Mouse (Mus musculus) heart, adult 18-20 months (tissue): ENCODE measurements at regions not wholly inside any gene's neighbourhood (a gene's known extent, or its start where the extent isn't known, plus 50 kb on each side); places are given as distances from the start of the nearest gene placed in this dataset.

Source experiments
- DNase-seq, 2 experiments: peaks; one replicate each; pipeline ENCODE4 v3.0.0; 2021 to 2022; ENCODE audit warnings: mixed read lengths in 1 of 2

DNA sequence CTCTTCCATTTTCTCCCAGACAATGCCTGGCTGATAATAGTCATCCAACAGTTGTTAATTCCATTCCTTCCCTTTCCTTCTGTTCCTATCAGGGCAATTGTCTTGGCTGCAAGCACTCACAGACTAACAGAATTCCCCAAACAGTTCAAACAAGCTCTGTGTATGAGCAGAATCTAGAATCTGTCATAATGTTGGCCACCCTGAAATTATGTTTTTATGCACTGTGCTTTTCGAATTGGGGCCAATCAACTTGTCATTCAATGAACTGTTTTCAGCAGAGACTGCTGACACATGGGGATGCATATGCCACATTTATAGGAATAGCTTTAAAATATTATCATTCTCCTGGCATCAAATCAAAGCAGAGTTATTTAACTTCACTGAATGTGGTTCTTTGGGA, 235.8 kb upstream of the Tmtc4 start:
- DNase-seq: no peak

DNA sequence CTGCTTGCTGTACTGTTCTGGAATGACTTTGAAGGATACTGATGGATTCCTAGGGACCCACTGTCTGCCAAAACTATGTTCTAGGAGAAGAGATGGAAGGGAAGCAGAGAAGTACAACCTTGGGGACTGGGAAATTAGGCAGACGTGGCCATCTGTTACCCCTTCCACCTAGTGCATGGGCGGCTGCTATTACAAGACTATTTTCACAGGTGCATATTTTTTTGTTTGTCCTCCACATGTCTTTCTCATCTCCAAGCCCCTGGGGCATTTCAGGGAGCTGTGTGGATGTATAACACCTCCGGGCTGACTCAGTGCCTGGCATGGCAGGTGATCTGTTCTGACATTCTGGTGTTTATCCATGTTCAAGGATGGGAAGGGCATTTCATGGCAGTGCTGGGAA, 226.4 kb upstream of the Tmtc4 start:
- no peak for DNase-seq

- no peak for DNase-seq
Measured at GRCm38 (mm10) chr14:123202848-123203247, 219.0 kb upstream of the Tmtc4 start.

- peak in 1 of 2 experiments; percentile 1 for DNase-seq
Measured at GRCm38 (mm10) chr14:123202313-123202712, 218.5 kb upstream of the Tmtc4 start.

- DNase-seq: peak; percentile 37 to 48
Measured at GRCm38 (mm10) chr14:123201426-123202274, 217.8 kb upstream of the Tmtc4 start.

DNA sequence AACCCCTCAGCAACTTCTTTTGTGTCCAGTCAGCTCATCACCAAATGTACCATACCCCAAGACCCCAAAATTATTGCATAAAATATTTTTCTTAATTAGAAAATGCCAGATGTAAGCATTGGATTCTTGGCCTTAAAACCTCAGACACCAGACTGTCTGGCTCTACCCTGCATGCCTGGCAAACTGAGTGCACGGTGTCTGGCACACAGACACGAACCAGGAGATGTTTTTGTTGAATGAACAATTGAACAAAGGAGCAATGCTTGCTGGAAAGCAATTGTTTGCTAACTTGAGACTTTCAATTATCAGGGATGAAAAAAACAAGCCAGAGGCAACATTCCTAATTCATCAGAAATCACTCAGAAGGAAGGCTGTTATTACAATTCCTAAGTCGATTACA, 215.3 kb upstream of the Tmtc4 start:
- DNase-seq: no peak

- no peak for DNase-seq
Measured at GRCm38 (mm10) chr14:123192574-123192973, 208.7 kb upstream of the Tmtc4 start.

DNA sequence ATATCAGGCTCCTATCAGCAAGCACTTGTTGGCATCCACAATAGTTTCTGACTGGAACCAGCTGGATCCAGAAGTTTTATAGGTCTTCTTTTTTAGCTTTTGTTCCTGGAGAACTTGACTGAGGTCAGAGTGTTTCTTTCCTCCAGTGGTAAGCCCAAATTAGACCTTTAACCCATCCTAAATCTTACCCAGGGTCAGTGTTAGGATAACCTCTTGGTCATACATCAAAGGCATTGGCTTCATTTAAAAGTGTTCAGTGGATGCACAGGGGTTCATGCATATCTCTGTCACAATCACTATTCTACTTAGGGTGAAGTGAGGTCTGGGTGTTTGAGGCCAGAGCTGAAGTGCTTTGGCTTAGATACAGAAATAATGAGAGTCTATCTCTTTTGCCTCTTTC, 206.9 kb upstream of the Tmtc4 start:
- no peak for DNase-seq

- no peak for DNase-seq
Measured at GRCm38 (mm10) chr14:123187270-123188058, 203.6 kb upstream of the Tmtc4 start.

GRCm38 (mm10) chr14:123173183-123173582, 189.3 kb upstream of the Tmtc4 start:
- DNase-seq: peak in 1 of 2 experiments; percentile 18

DNA sequence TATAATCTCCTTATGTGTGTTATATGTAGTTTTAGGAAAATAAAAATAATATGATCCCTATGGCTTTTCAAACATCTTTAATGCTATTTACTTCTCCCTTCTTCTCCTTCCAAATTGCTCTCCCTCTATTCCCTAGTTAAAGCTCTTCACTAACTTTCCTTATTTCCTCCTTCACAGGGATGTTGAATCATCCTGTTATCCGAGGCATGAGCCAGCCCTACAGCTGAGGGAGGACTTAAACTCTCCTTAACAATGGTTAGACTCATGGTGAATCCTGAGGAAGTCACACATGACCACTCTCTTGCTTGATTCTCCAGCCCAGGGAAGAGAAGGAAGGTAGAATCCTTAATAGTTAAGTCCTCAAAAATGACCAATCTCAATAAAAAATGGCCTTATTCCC, 188.0 kb upstream of the Tmtc4 start:
- no peak for DNase-seq

DNA sequence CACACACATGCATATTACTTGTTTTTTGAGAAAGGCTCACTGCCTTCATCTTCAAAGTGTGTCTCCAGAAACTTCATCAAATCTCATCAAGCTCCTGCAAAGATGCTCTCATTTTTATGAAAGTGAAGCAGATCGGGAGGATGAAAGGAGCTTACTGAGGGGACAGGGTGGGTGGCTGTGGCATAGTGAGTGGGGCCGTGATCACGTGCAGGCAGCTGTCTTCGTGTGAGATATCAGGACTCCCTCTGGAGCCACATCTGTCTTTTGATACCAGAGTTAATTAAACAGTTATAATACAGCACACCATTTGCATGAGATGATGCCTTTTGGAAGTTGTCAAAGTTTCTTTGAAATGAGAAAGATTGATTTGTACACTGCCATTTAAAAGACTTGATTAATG, 180.0 kb upstream of the Tmtc4 start:
- DNase-seq: no peak

GRCm38 (mm10) chr14:123143489-123144046, 159.7 kb upstream of the Tmtc4 start:
- DNase-seq: no peak

DNA sequence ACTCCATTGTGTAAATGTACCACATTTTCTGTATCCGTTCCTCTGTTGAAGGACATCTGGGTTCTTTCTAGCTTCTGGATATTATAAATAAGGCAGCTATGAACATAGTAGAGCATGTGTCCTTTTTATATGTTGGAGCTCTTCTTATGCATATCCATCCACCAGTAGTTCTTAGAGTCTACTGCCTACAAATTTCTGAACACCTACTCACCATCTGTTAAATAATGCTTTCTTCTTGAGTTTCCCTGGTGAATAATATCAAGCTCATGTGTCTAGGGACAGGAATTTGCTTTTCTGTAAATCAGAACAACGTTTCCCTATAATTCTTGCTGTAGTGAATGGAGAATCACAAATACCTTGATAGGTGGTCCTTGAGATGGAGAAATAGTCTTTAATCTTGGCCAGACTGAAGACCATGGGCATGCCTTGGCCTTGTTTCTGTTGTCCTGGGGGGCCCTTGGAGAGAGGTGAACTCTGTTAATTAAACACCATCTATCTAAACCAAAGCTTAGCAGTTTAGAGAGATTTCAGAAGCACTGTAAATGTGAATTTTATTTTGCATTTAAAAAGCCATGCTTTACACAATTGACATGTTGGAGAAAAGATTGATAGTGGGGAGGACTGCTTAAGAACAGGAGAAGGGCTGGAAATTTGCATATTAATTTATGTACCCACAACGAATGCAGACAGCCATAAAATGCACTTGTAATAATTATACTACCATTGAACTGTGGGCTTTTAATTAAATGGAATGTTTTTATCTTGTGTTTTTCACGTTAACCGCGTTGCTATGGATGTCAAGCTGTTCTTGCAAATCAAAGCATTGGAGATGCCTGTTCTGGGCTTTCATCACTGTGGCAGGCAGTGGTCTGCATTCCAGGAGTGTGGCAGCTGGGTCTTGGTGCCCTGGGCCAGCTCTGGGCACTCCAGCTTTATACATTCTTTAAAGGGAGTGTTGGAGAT, 155.2 kb upstream of the Tmtc4 start:
- DNase-seq: no peak

GRCm38 (mm10) chr14:123133979-123134378, 150.1 kb upstream of the Tmtc4 start:
- DNase-seq: no peak

DNA sequence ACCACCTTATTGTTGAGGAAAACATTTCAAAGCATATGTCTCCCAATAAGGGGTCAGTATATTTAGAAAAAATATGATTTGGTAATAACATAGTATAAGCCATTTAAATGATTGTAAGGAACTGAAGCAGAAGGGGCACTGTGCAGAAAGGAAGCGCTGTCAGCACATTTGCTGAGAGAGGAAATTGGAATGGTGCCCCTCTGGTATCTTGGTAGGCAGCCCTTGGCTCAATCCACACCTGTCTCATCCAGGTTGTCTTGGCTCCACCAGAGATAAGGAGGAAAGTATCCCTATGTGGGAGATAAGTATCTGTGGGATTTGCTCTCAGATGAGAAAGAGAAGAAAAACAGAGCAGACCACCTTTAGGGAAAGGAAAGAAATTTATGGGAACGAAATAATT, 136.5 kb upstream of the Tmtc4 start:
- no peak for DNase-seq

DNA sequence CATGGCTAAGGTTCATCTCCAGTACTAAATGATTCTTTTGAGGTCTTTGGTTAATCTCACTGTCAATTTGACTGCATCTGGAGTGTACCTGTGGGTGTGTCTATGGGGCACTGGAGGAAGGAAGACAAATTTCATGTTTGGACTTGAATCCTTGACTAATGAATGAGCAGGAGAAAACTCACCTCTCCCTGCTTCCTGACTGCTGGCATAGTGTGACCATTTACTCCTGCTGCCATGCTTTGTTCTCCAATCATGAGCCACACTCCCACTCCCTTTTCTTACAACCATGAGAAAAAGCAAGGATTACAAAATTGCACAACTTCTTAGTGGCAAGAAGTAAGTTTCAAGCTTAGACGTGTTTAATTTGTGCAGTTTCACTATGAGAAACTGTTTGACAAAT, 132.5 kb upstream of the Tmtc4 start:
- no peak for DNase-seq

DNA sequence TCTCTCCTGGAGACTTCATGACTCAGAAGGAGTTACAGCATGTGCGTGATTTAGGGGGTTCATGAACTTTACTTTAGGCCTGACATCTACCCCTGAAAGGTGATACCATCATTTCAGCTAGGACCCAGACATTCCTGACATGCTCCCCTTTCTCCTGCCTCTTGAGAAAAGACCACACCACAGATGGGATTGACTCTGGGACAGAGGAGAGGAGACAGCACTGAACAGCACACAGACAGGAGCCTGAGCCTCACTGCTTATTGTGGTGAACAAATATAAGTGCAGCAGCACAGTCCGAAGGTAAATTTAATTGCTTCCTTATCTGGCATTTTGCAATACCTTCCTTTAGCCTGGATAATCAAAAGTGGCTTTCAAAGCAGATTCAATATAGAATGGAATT, 126.7 kb upstream of the Tmtc4 start:
- no peak for DNase-seq

- no peak for DNase-seq
Measured at GRCm38 (mm10) chr14:123100371-123100770, 116.5 kb upstream of the Tmtc4 start.

DNA sequence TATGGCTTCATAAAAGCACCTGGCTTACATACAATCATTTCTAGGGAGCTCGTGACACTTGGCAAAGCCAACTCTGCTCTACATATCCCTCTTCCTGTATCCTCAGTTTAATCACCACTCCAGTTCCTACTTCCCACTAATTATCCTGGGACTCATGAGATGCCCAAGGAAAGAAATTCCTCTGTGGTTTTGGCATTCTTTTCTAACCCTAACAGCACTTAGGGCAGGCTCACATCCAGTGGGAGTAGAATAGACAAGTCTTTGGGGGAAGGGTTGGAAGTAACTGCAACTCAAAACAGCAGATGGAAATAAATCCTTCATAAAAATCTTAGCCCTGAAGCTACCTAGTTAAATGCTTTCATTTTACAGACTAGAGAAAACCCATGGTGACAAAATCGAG, 112.3 kb upstream of the Tmtc4 start:
- no peak for DNase-seq

DNA sequence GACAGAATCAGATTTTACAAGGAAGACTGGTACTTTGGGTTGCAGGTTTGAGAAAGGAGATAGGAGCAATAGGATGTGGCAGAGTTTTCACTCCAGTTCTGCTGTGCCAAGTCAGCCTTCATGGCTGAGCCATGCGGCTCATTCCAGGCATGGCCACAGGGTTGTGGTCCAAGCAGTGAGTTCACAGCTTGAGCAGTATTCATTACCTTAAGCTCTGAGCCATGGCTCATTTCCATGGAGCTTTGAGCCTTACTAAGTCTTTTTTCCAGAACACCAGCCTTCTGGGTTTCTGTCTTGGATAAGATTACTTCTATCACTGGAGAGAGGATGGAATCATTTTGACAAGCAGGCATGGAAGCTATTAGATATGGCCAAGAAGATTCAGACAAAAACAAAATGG, 98.2 kb upstream of the Tmtc4 start:
- DNase-seq: no peak
